Mouse (Mus musculus) cerebellum, adult 2 months (tissue): ENCODE measurements around the gene Uba3.

Experiments used
- CTCF ChIP-seq: fragments of 200-500 bp; IDR thresholded peaks from 2 replicates; pipeline ENCODE4 v1.5.1; 2011; ENCODE audit warnings: low read depth, mild to moderate bottlenecking, control low read depth, low read length, moderate library complexity, borderline replicate concordance; ENCODE audit not compliant: insufficient read depth
- POLR2A ChIP-seq: fragments of 200-500 bp; IDR thresholded peaks from 2 replicates; pipeline ENCODE4 v1.6.1; 2011; ENCODE audit warnings: low read length, control low read depth, borderline replicate concordance; ENCODE audit not compliant: insufficient read depth

- no peak for TF ChIP-seq POLR2A
- TF ChIP-seq CTCF = no peak
These were observed 10.8 kb upstream of the Uba3 start for GRCm38 (mm10) chr6:97216154-97216821.
